ENCODE assay signal across 10 mouse cellular contexts in genomic region chr5:116312111-116312737, GRCm38 (mm10). TPM values are rescaled to one million over a fixed set of nuclear protein-coding genes. Genes with fewer than 3 reads are reported as not detected.
DNase-seq lines count a peak whose midpoint lies in the region; ATAC-seq lines count a peak whose summit lies in the region.
"Had no signal": no experiment of that assay in that cellular context is flagged by ENCODE, and none has a peak within 500 bp of the region (broad histone marks: within the 10 kb centered on the region; RNA-seq: fewer than 3 reads in every experiment).

No protein-coding gene starts in this region.

- no peaks in the 10 kb centered on the region for H3K36me3 ChIP-seq in hindbrain, embryonic 10.5 days
- H3K36me3 ChIP-seq in midbrain, embryonic 11.5 days (ENCODE audit: control insufficient read depth, insufficient read depth, low read length) = no peaks in the 10 kb centered on the region

- peak overlapping the region; percentile 53; the same call in 1 of the 2 replicates for H3K27ac ChIP-seq in hindbrain, embryonic 10.5 days
- no peak overlapping the region; the same call in 1 of the 2 replicates for H3K27ac ChIP-seq in midbrain, embryonic 11.5 days (ENCODE audit: low read depth, low read length)

- peak overlapping the region; percentile 27; the same call in 1 of the 2 replicates for H3K4me2 ChIP-seq in midbrain, embryonic 11.5 days

- WGBS in hindbrain, embryonic 10.5 days = 47% methylated on average over 15 of the region's 15 CpGs
- WGBS in midbrain, embryonic 11.5 days = 26% methylated on average over 15 of the region's 15 CpGs

- H3K27me3 ChIP-seq in hindbrain, embryonic 10.5 days (ENCODE audit: insufficient read depth, poor library complexity, severe bottlenecking) = peaks cover 16% of the 10 kb centered on the region
- H3K27me3 ChIP-seq in midbrain, embryonic 11.5 days (ENCODE audit: control insufficient read depth, insufficient read depth, low read length) = no peaks in the 10 kb centered on the region

- H3K4me3 ChIP-seq in hindbrain, embryonic 10.5 days = no peak overlapping the region
- H3K4me3 ChIP-seq in midbrain, embryonic 11.5 days (ENCODE audit: low read depth, low read length) = no peak overlapping the region; the same call in 1 of the 2 replicates

- intact Hi-C loops in heart, postnatal 36 days (cut with DNase I) = no loop called here
- intact Hi-C loops in gastrocnemius, postnatal 36 days (cut with DNase I) = no loop called here

- H3K4me1 ChIP-seq in hindbrain, embryonic 10.5 days (replicated peaks) = peaks cover 15% of the 10 kb centered on the region
- peaks cover 5% of the 10 kb centered on the region; the same call in 1 of the 2 replicates for H3K4me1 ChIP-seq in midbrain, embryonic 11.5 days (ENCODE audit: control insufficient read depth, insufficient read depth, low read length)

- peak overlapping the region; percentile 42; the same call in 1 of the 2 replicates for H3K9ac ChIP-seq in midbrain, embryonic 11.5 days (ENCODE audit: low read length)

- peak; percentile 74 for DNase-seq in Muller cell, postnatal 12 days (ENCODE audit: inconsistent ontology term)
- DNase-seq in hindbrain, embryonic 10.5 days (ENCODE audit: low spot score) = peak; percentile 15
- DNase-seq in midbrain, embryonic 11.5 days (ENCODE audit: low spot score, missing footprints) = peak; percentile 91
- DNase-seq in heart, postnatal 36 days = no peak
- no peak for DNase-seq in heart, postnatal 4 days
- no peak for DNase-seq in gastrocnemius, postnatal 36 days
- DNase-seq: heart, postnatal 14 days had no signal

- ATAC-seq in common myeloid progenitor, adult 5-6 weeks (replicated peaks; ENCODE audit: low read depth, poor library complexity, severe bottlenecking) = 0 out of 2 replicates have a peak, but pooled peaks have one; percentile 15
- ATAC-seq in midbrain, embryonic 11.5 days (ENCODE audit: low FRiP score) = no peak

- no peaks in the 10 kb centered on the region for H3K9me3 ChIP-seq in hindbrain, embryonic 10.5 days
- H3K9me3 ChIP-seq in midbrain, embryonic 11.5 days (ENCODE audit: control insufficient read depth, low read length) = no peaks in the 10 kb centered on the region

RNA-seq across cellular contexts. Expression of gene Ccdc60, which starts 23.4 kb away (rescaled TPM):
- 1.0 TPM in 1 of 2 replicates, not detected in the other for total RNA-seq in common myeloid progenitor, adult 5-6 weeks (2017)
- 1.3 and 2.1 TPM in 2 replicates for polyA plus RNA-seq in hindbrain, embryonic 10.5 days (2016; fragmentation: Nextera tagmentation; extraction: Ambion mirVana)
- 1.9 and 2.7 TPM in 2 replicates for polyA plus RNA-seq in midbrain, embryonic 11.5 days (2014; fragmentation: Nextera tagmentation; extraction: Ambion mirVana)
- total RNA-seq in heart, postnatal 36 days (2021) = not detected
- under 1 TPM in 1 of 2 experiments, not detected in 1; 0.12 TPM for total RNA-seq in heart, postnatal 4 days (2021)
- not detected for total RNA-seq in gastrocnemius, postnatal 36 days (2021)
- total RNA-seq: heart, postnatal 14 days; liver, adult 2 months; megakaryocyte-erythroid progenitor cell, adult 5-6 weeks had no signal
- polyA plus RNA-seq: liver, adult 2 months had no signal

Comparison
In these comparisons a context has a peak if more than half of its experiments do, and no peak if none do; other contexts are left out.
1. DNase-seq: peak in Muller cell, postnatal 12 days (single experiment), hindbrain, embryonic 10.5 days (single experiment) and midbrain, embryonic 11.5 days (single experiment); none in heart, postnatal 36 days (0 of 2), heart, postnatal 4 days (single experiment) and gastrocnemius, postnatal 36 days (0 of 2).